ENCODE assay signal across 8 mouse cellular contexts in the genomic region with DNA sequence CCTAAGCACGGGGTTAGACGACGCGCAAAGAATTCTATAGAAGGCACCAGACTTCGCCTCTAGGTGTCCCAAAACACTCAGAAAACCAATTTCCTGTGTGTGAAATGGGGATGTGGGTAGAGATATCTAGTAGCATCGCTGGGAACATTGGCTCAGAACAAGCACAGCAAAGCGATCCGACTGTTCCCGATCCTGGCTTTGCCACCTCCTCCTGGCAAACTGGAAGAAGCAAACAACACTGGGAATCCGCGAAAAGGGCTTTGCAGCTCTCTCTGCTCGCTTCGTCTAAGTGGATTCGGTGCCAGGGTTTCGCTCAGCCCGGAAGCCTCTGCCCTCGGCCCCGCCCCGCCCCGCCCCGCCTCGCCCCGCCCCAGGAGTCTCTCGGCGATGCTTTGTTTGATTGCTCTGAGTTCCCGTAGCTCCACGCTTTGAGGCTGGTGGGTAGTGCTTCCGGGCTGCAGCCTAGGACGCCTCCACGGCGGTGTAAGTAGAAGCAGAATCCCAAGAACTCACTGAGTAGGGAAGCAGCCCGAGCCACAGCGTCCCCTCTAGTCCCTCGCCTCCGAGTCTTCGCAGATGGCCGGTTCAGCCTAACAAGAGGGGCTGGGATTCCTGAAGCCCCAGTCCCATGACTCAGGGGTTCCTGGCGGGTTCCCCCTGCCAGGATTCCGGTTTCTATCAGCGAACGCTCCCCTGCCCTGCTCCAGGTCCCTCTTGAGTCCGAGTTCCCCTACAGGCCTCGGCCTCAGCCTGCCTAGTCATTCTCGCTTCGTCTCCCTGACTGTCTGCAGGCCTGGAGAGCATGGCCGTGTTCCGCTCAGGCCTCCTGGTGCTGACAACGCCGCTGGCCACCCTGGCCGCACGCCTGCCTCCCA. TPM values are rescaled to one million over a fixed set of nuclear protein-coding genes. Genes with fewer than 3 reads are reported as not detected.
DNase-seq lines count a peak whose midpoint lies in the region; ATAC-seq and TF ChIP-seq lines count a peak whose summit lies in the region.

Gene Coasy (plus strand): TSS at position 358 of the 875 bp plus-strand sequence.

- peak within 1 kb of the TSS; percentile 93 for H3K4me3 ChIP-seq in G1E (ENCODE audit: low read depth, low read length)
- peak within 1 kb of the TSS; percentile 91 for H3K4me3 ChIP-seq in forebrain, embryonic 16.5 days (replicated peaks; ENCODE audit: low read length)
- peak within 1 kb of the TSS; percentile 92 for H3K4me3 ChIP-seq in layer of hippocampus, adult 2 months
- H3K4me3 ChIP-seq in lung, embryonic 14.5 days (ENCODE audit: low read depth, low read length), result peak within 1 kb of the TSS; percentile 83
- peak within 1 kb of the TSS; percentile 77 for H3K4me3 ChIP-seq in olfactory bulb, adult 2 months (ENCODE audit: insufficient read depth, low read depth, low read length)
- peak within 1 kb of the TSS; percentile 89 for H3K4me3 ChIP-seq in thymus, adult 2 months (ENCODE audit: control insufficient read depth, insufficient read depth, low read length)

- intact Hi-C loops in heart, postnatal 36 days (cut with DNase I), result loop anchor here (1.0 kb wide), 1 partner anchor 91 kb away; no protein-coding TSS in a partner anchor

- H3K4me2 ChIP-seq in forebrain, embryonic 16.5 days (ENCODE audit: low read length), result peak within 1 kb of the TSS; percentile 100
- H3K4me2 ChIP-seq in lung, embryonic 14.5 days, result peak within 1 kb of the TSS; percentile 98

- peak; percentile 86 for DNase-seq in G1E (ENCODE audit: low spot score)
- peak; percentile 92 for DNase-seq in cerebellum, adult 11-12 months
- peak; percentile 78 to 88 for DNase-seq in heart, postnatal 36 days
- peak; percentile 89 to 93 for DNase-seq in layer of hippocampus, adult 2 months (ENCODE audit: low spot score in 2 of 2)
- DNase-seq in lung, embryonic 14.5 days, result peak; percentile 94
- peak; percentile 82 for DNase-seq in thymus, adult 2 months

- peaks cover 18% of the 10 kb centered on the region for H3K27me3 ChIP-seq in G1E (ENCODE audit: insufficient read depth, low read length)
- H3K27me3 ChIP-seq in forebrain, embryonic 16.5 days (replicated peaks; ENCODE audit: control insufficient read depth, insufficient read depth, low read length), result peaks cover 36% of the 10 kb centered on the region
- H3K27me3 ChIP-seq in lung, embryonic 14.5 days (ENCODE audit: insufficient read depth, low read length), result peaks cover 44% of the 10 kb centered on the region
- peaks cover 5% of the 10 kb centered on the region; the same call in 1 of the 2 replicates for H3K27me3 ChIP-seq in thymus, adult 2 months (ENCODE audit: control insufficient read depth, insufficient read depth, low read length)

- TF ChIP-seq POLR2A in olfactory bulb, adult 2 months (IDR thresholded peaks at IDR 0.05; ENCODE audit: insufficient read depth, low read depth, low read length), result peak; percentile 61
- peak; percentile 55 for TF ChIP-seq POLR2A in thymus, adult 2 months (IDR thresholded peaks at IDR 0.05; ENCODE audit: control insufficient read depth, extremely low read depth, insufficient read depth, low read length, poor library complexity)

- WGBS in forebrain, embryonic 16.5 days, result under 1% methylated on average over 51 of the region's 51 CpGs
- WGBS in lung, embryonic 14.5 days, result under 1% methylated on average over 51 of the region's 51 CpGs
- WGBS in olfactory bulb, adult 2 months, result under 1% methylated on average over 51 of the region's 51 CpGs
- WGBS in thymus, adult 2 months, result under 1% methylated on average over 51 of the region's 51 CpGs

- H3K9ac ChIP-seq in forebrain, embryonic 16.5 days (replicated peaks; ENCODE audit: low read depth, low read length), result peak within 1 kb of the TSS; percentile 94
- peak within 1 kb of the TSS; percentile 87 for H3K9ac ChIP-seq in lung, embryonic 14.5 days

- H3K27ac ChIP-seq in forebrain, embryonic 16.5 days (ENCODE audit: low read length), result peak within 1 kb of the TSS; percentile 94
- peak within 1 kb of the TSS; percentile 94 for H3K27ac ChIP-seq in layer of hippocampus, adult 2 months
- peak within 1 kb of the TSS; percentile 93 for H3K27ac ChIP-seq in lung, embryonic 14.5 days (ENCODE audit: low read depth)
- H3K27ac ChIP-seq in olfactory bulb, adult 2 months (ENCODE audit: insufficient read depth, low read depth, low read length), result peak within 1 kb of the TSS; percentile 71
- H3K27ac ChIP-seq in thymus, adult 2 months (ENCODE audit: control insufficient read depth, insufficient read depth, low read length), result peak within 1 kb of the TSS; percentile 67

- H3K9me3 ChIP-seq in G1E (replicated peaks), result no peaks in the 10 kb centered on the region
- no peaks in the 10 kb centered on the region for H3K9me3 ChIP-seq in forebrain, embryonic 16.5 days (ENCODE audit: control insufficient read depth, low read length)
- H3K9me3 ChIP-seq in lung, embryonic 14.5 days (ENCODE audit: low read depth, low read length), result no peaks in the 10 kb centered on the region

- peak; percentile 56 for ATAC-seq in G1E (ENCODE audit: extremely low read depth, insufficient number of reproducible peaks, low FRiP score, poor library complexity, severe bottlenecking)
- ATAC-seq in forebrain, embryonic 16.5 days, result peak; percentile 93
- ATAC-seq in lung, embryonic 14.5 days (ENCODE audit: insufficient read depth), result peak; percentile 88

- H3K4me1 ChIP-seq in G1E (ENCODE audit: insufficient read depth, low read depth, low read length), result peaks cover 70% of the 10 kb centered on the region
- H3K4me1 ChIP-seq in forebrain, embryonic 16.5 days (replicated peaks; ENCODE audit: control insufficient read depth, insufficient read depth, low read length), result peaks cover 26% of the 10 kb centered on the region
- peaks cover 10% of the 10 kb centered on the region; the same call in 1 of the 2 replicates for H3K4me1 ChIP-seq in lung, embryonic 14.5 days (ENCODE audit: insufficient read depth)
- peaks cover 16% of the 10 kb centered on the region for H3K4me1 ChIP-seq in olfactory bulb, adult 2 months (ENCODE audit: control insufficient read depth, insufficient read depth, low read length)
- H3K4me1 ChIP-seq in thymus, adult 2 months (replicated peaks; ENCODE audit: control insufficient read depth, insufficient read depth, low read length), result peaks cover 31% of the 10 kb centered on the region

- peak; percentile 25; the same call in 1 of the 2 replicates for TF ChIP-seq CTCF in G1E (IDR thresholded peaks at IDR 0.05; ENCODE audit: low read depth, low read length)
- peak; percentile 76 for TF ChIP-seq CTCF in layer of hippocampus, adult 2 months (conservative IDR thresholded peaks at IDR 0.05)
- TF ChIP-seq CTCF in lung, embryonic 14.5 days (IDR thresholded peaks at IDR 0.05; ENCODE audit: low read depth), result peak; percentile 62
- TF ChIP-seq CTCF in olfactory bulb, adult 2 months (IDR thresholded peaks at IDR 0.05; ENCODE audit: insufficient read depth, low read depth, low read length), result 0 out of 2 replicates have a peak, but pooled peaks have one; percentile 12
- no peak for TF ChIP-seq CTCF in thymus, adult 2 months (IDR thresholded peaks at IDR 0.05; ENCODE audit: borderline replicate concordance, control insufficient read depth, extremely low read depth, insufficient read depth, low read length, poor library complexity)

- peaks cover 35% of the 10 kb centered on the region for H3K36me3 ChIP-seq in G1E (replicated peaks)
- no peaks in the 10 kb centered on the region for H3K36me3 ChIP-seq in forebrain, embryonic 16.5 days (ENCODE audit: control insufficient read depth, insufficient read depth)
- peaks cover 12% of the 10 kb centered on the region; the same call in 1 of the 2 replicates for H3K36me3 ChIP-seq in lung, embryonic 14.5 days (ENCODE audit: insufficient read depth)
- no peaks in the 10 kb centered on the region for H3K36me3 ChIP-seq in thymus, adult 2 months (ENCODE audit: control insufficient read depth, insufficient read depth, low read length)

RNA-seq across cellular contexts. Expression of gene Coasy, which starts in this region (rescaled TPM):
- total RNA-seq in G1E (2014; fragmentation: Nextera tagmentation) (23.6 and 26.7 TPM in 2 replicates), G1E (2017) (31.7 and 32.6 TPM in 2 replicates)
- polyA plus RNA-seq in G1E (2012), result 39.3 and 43.6 TPM in 2 replicates
- 45.9 and 48.1 TPM in 2 replicates for polyA plus RNA-seq in forebrain, embryonic 16.5 days (2015; fragmentation: Nextera tagmentation; extraction: Ambion mirVana)
- 10 to 100 TPM; 17.2 to 18.8 TPM for total RNA-seq in heart, postnatal 36 days (2021)
- 10 to 100 TPM; 24.9 to 25.8 TPM for total RNA-seq in layer of hippocampus, adult 2 months (2021)
- polyA plus RNA-seq in lung, embryonic 14.5 days (2014; fragmentation: Nextera tagmentation; extraction: Ambion mirVana), result 37.9 and 38.0 TPM in 2 replicates
- polyA plus RNA-seq in olfactory bulb, adult 2 months (2012; ENCODE audit: insufficient read depth, insufficient read length, low replicate concordance, missing spikeins), result not detected in 2 replicates
- 68.5 and 74.2 TPM in 2 replicates for polyA plus RNA-seq in thymus, adult 2 months (2012; rRNA removed)

Comparison
In these comparisons a context has a peak if more than half of its experiments do, and no peak if none do; other contexts are left out.
1. Peak in every context shown above with its lines: DNase-seq, ATAC-seq, H3K4me3 ChIP-seq and H3K27ac ChIP-seq.
2. RNA of gene Coasy (polyA plus RNA-seq): 68.5 to 74.2 TPM in thymus, adult 2 months, 45.9 to 48.1 TPM in forebrain, embryonic 16.5 days, 39.3 to 43.6 TPM in G1E and 37.9 to 38.0 TPM in lung, embryonic 14.5 days; not detected in olfactory bulb, adult 2 months; every median in the first group is over 10 times any median in the second.